Mouse (Mus musculus) kidney, embryonic 14.5 days (tissue): ENCODE measurements around the gene Slc25a41. TPM values are rescaled to one million over a fixed set of nuclear protein-coding genes. Genes with fewer than 3 reads are reported as not detected.

Experiments used
- ATAC-seq: fragments of 200-750 bp; cut with Nextera tagmentation; 2 replicates; pipeline ENCODE4 v1.8.0; 2017; ENCODE audit warnings: moderate number of reproducible peaks, mild to moderate bottlenecking, moderate TSS enrichment, moderate library complexity; ENCODE audit not compliant: low FRiP score, low TSS enrichment
- H3K27ac ChIP-seq: fragments of 300-500 bp; sonication (generic); 2 replicates; pipeline ENCODE4 v1.5.1; 2014; ENCODE audit warnings: low read depth, mild to moderate bottlenecking, low read length, moderate library complexity, mixed read lengths
- H3K27me3 ChIP-seq: fragments of 300-500 bp; sonication (generic); 2 replicates; pipeline ENCODE4 v1.6.1; 2014; ENCODE audit warnings: mild to moderate bottlenecking, low read length; ENCODE audit not compliant: control insufficient read depth, insufficient read depth
- H3K36me3 ChIP-seq: fragments of 300-500 bp; sonication (generic); 2 replicates; pipeline ENCODE4 v1.6.1; 2014; ENCODE audit warnings: low read length, mixed read lengths; ENCODE audit not compliant: control insufficient read depth, insufficient read depth
- H3K4me1 ChIP-seq: fragments of 300-500 bp; sonication (generic); 2 replicates; pipeline ENCODE4 v1.6.1; 2014; ENCODE audit warnings: low read length, mixed read lengths; ENCODE audit not compliant: control insufficient read depth, insufficient read depth
- H3K4me2 ChIP-seq: fragments of 300-500 bp; sonication (generic); replicated peaks from 2 replicates; pipeline ENCODE4 v1.6.1; 2014; ENCODE audit warnings: low read depth, mild to moderate bottlenecking, low read length
- H3K4me3 ChIP-seq: fragments of 300-500 bp; sonication (generic); 2 replicates; pipeline ENCODE4 v1.5.1; 2014; ENCODE audit warnings: mild to moderate bottlenecking, low read length
- H3K9ac ChIP-seq: fragments of 300-500 bp; sonication (generic); 2 replicates; pipeline ENCODE4 v1.6.1; 2014; ENCODE audit warnings: low read depth, mild to moderate bottlenecking, low read length, moderate library complexity
- H3K9me3 ChIP-seq: fragments of 300-500 bp; sonication (generic); 2 replicates; pipeline ENCODE4 v1.6.1; 2016; ENCODE audit warnings: low read length; ENCODE audit not compliant: control insufficient read depth
- WGBS: fragments of 180-500 bp; shearing (Covaris S2); extraction: QIAGEN DNeasy Blood & Tissue Kit; methylation state at CpG from one replicate; pipeline ENCODE4 v1.1.7; 2014; 5-methylcytosine and 5-hydroxymethylcytosine counted together
- polyA plus RNA-seq: library from polyadenylated mRNA; unstranded; fragments of >200 nt; fragmentation: Nextera tagmentation; extraction: Ambion mirVana; gene quantifications from 2 replicates; pipeline ENCODE4 v1.2.1, GENCODE M21; 2014

Slc25a41 gene
- polyA plus RNA-seq, 1 experiment from 2014 or later, result not detected

GRCm38 (mm10) chr17:57007137-57007905, 34.1 kb downstream of the Slc25a41 start:
- Histone ChIP-seq H3K27ac (no peak overlapping the region), H3K36me3 (peaks cover 68% of the 10 kb centered on the region), H3K27me3 (no peaks in the 10 kb centered on the region), H3K9me3 (no peaks in the 10 kb centered on the region), H3K9ac (no peak overlapping the region), H3K4me1 (peaks cover 9% of the 10 kb centered on the region; the same call in 1 of the 2 replicates), H3K4me3 (no peak overlapping the region), H3K4me2 (no peak overlapping the region)
- no peak for ATAC-seq
- WGBS, result 91% methylated on average over 13 of the region's 13 CpGs

GRCm38 (mm10) chr17:57003994-57004393, 37.5 kb downstream of the Slc25a41 start:
- no peak for ATAC-seq
- H3K27me3 ChIP-seq, result no peaks in the 10 kb centered on the region
- no peaks in the 10 kb centered on the region for H3K9me3 ChIP-seq
- H3K4me3 ChIP-seq, result no peak overlapping the region
- peaks cover 74% of the 10 kb centered on the region for H3K36me3 ChIP-seq
- H3K9ac ChIP-seq, result no peak overlapping the region
- 87% methylated on average over 7 of the region's 7 CpGs for WGBS
- H3K4me2 ChIP-seq, result no peak overlapping the region
- H3K27ac ChIP-seq, result no peak overlapping the region
- no peaks in the 10 kb centered on the region for H3K4me1 ChIP-seq

- Histone ChIP-seq H3K4me2 (no peak overlapping the region), H3K27ac (no peak overlapping the region), H3K4me1 (peaks cover 8% of the 10 kb centered on the region), H3K9me3 (no peaks in the 10 kb centered on the region), H3K4me3 (no peak overlapping the region), H3K27me3 (no peaks in the 10 kb centered on the region), H3K9ac (no peak overlapping the region), H3K36me3 (peaks cover 59% of the 10 kb centered on the region)
- ATAC-seq, result no peak
- 71% methylated on average over 8 of the region's 8 CpGs for WGBS
Measured at GRCm38 (mm10) chr17:57001228-57001627, 40.2 kb downstream of the Slc25a41 start.

GRCm38 (mm10) chr17:56999968-57000609, 41.4 kb downstream of the Slc25a41 start, which contains the start of gene Pspn:
Gene Pspn, minus strand, starts transcription at chr17:57000018.
- no peak within 1 kb of the TSS for H3K4me3 ChIP-seq
- H3K27me3 ChIP-seq, result no peaks in the 10 kb centered on the region
- H3K36me3 ChIP-seq, result peaks cover 59% of the 10 kb centered on the region
- H3K9ac ChIP-seq, result no peak within 1 kb of the TSS
- no peak within 1 kb of the TSS for H3K27ac ChIP-seq
- H3K4me2 ChIP-seq, result no peak within 1 kb of the TSS
- no peaks in the 10 kb centered on the region for H3K9me3 ChIP-seq
- no peak for ATAC-seq
- H3K4me1 ChIP-seq, result peaks cover 8% of the 10 kb centered on the region
- WGBS, result 85% methylated on average over 9 of the region's 9 CpGs

GRCm38 (mm10) chr17:56999414-56999813, 42.0 kb downstream of the Slc25a41 start:
- peaks cover 59% of the 10 kb centered on the region for H3K36me3 ChIP-seq
- WGBS, result 90% methylated on average over 9 of the region's 9 CpGs
- H3K4me1 ChIP-seq, result peaks cover 8% of the 10 kb centered on the region
- H3K9me3 ChIP-seq, result no peaks in the 10 kb centered on the region
- H3K9ac ChIP-seq, result no peak overlapping the region
- no peaks in the 10 kb centered on the region for H3K27me3 ChIP-seq
- H3K4me3 ChIP-seq, result no peak overlapping the region
- H3K27ac ChIP-seq, result no peak overlapping the region
- no peak for ATAC-seq
- H3K4me2 ChIP-seq, result no peak overlapping the region

GRCm38 (mm10) chr17:56997029-56997667, 44.3 kb downstream of the Slc25a41 start, which contains the start of gene Alkbh7:
Gene Alkbh7, plus strand, starts transcription at chr17:56997339.
- peak; percentile 99 for ATAC-seq
- Histone ChIP-seq H3K9me3 (no peaks in the 10 kb centered on the region), H3K4me2 (peak within 1 kb of the TSS; percentile 69), H3K27ac (peak within 1 kb of the TSS; percentile 69; the same call in 1 of the 2 replicates), H3K27me3 (no peaks in the 10 kb centered on the region), H3K9ac (peak within 1 kb of the TSS; percentile 63), H3K4me1 (peaks cover 8% of the 10 kb centered on the region), H3K4me3 (peak within 1 kb of the TSS; percentile 85), H3K36me3 (peaks cover 63% of the 10 kb centered on the region)
- under 1% methylated on average over 38 of the region's 38 CpGs for WGBS

GRCm38 (mm10) chr17:56996506-56996905, 44.9 kb downstream of the Slc25a41 start:
- Histone ChIP-seq H3K4me1 (peaks cover 8% of the 10 kb centered on the region), H3K4me3 (peak overlapping the region; percentile 85; the same call in 1 of the 2 replicates), H3K36me3 (peaks cover 63% of the 10 kb centered on the region), H3K9me3 (no peaks in the 10 kb centered on the region), H3K4me2 (no peak overlapping the region), H3K27ac (no peak overlapping the region), H3K27me3 (no peaks in the 10 kb centered on the region), H3K9ac (no peak overlapping the region)
- 75% methylated on average over 2 of the region's 2 CpGs for WGBS
- ATAC-seq, result no peak

GRCm38 (mm10) chr17:56995046-56995445, 46.4 kb downstream of the Slc25a41 start:
- Histone ChIP-seq H3K9me3 (no peaks in the 10 kb centered on the region), H3K9ac (no peak overlapping the region), H3K27ac (no peak overlapping the region), H3K4me3 (no peak overlapping the region), H3K4me2 (no peak overlapping the region), H3K4me1 (peaks cover 13% of the 10 kb centered on the region), H3K27me3 (no peaks in the 10 kb centered on the region), H3K36me3 (peaks cover 60% of the 10 kb centered on the region)
- 86% methylated on average over 8 of the region's 8 CpGs for WGBS
- ATAC-seq, result no peak
